Mouse (Mus musculus) liver, embryonic 11.5 days (tissue): ENCODE data around the gene Gm6588. TPM values are rescaled to one million over a fixed set of nuclear protein-coding genes. Genes with fewer than 3 reads are reported as not detected.

ENCODE experiments used
- ATAC-seq: fragments of 200-750 bp; cut with Nextera tagmentation; replicated peaks from 2 replicates; pipeline ENCODE4 v1.8.0; 2017; ENCODE audit warnings: moderate number of reproducible peaks, mild to moderate bottlenecking, moderate TSS enrichment, moderate library complexity; ENCODE audit not compliant: low FRiP score
- DNase-seq: peaks from one replicate; pipeline ENCODE4 v3.0.0-alpha.2; 2017; ENCODE audit warnings: low spot score
- H3K27ac ChIP-seq: fragments of 300-500 bp; sonication (generic); 2 replicates; pipeline ENCODE4 v1.5.1; 2014; ENCODE audit warnings: mild to moderate bottlenecking, low read depth, low read length, control low read depth
- H3K27me3 ChIP-seq: fragments of 300-500 bp; sonication (generic); replicated peaks from 2 replicates; pipeline ENCODE4 v1.6.1; 2014; ENCODE audit warnings: low read length, mixed read lengths; ENCODE audit not compliant: control insufficient read depth, insufficient read depth
- H3K36me3 ChIP-seq: fragments of 300-500 bp; sonication (generic); 2 replicates; pipeline ENCODE4 v1.6.1; 2014; ENCODE audit warnings: mild to moderate bottlenecking, low read length, moderate library complexity, mixed read lengths; ENCODE audit not compliant: control insufficient read depth, insufficient read depth
- H3K4me1 ChIP-seq: fragments of 300-500 bp; sonication (generic); replicated peaks from 2 replicates; pipeline ENCODE4 v1.6.1; 2014; ENCODE audit warnings: low read length, mixed read lengths; ENCODE audit not compliant: control insufficient read depth, insufficient read depth
- H3K4me2 ChIP-seq: fragments of 300-500 bp; sonication (generic); 2 replicates; pipeline ENCODE4 v1.6.1; 2014; ENCODE audit warnings: mild to moderate bottlenecking, control low read depth, moderate library complexity
- H3K4me3 ChIP-seq: fragments of 300-500 bp; sonication (generic); 2 replicates; pipeline ENCODE4 v1.5.1; 2014; ENCODE audit warnings: low read depth, low read length, control low read depth
- H3K9ac ChIP-seq: fragments of 300-500 bp; sonication (generic); 2 replicates; pipeline ENCODE4 v1.6.1; 2014; ENCODE audit warnings: low read depth, low read length, control low read depth
- H3K9me3 ChIP-seq: fragments of 300-500 bp; sonication (generic); 2 replicates; pipeline ENCODE4 v1.6.1; 2016; ENCODE audit warnings: low read length, inconsistent platforms, mixed read lengths; ENCODE audit not compliant: control insufficient read depth
- WGBS: fragments of 180-500 bp; shearing (Covaris S2); extraction: QIAGEN DNeasy Blood & Tissue Kit; methylation state at CpG from one replicate; pipeline ENCODE4 v1.1.7; 2014; 5-methylcytosine and 5-hydroxymethylcytosine counted together
- polyA plus RNA-seq: library from polyadenylated mRNA; unstranded; fragments of >200 nt; fragmentation: Nextera tagmentation; extraction: Ambion mirVana; gene quantifications from 2 replicates; pipeline ENCODE4 v1.2.1, GENCODE M21; 2014

The Gm6588 gene
- polyA plus RNA-seq, 1 experiment from 2014 or later: not detected

GRCm38 (mm10) chr5:112453088-112453487 is 3.9 kb downstream of the Gm6588 start:
- H3K9me3 ChIP-seq: no peaks in the 10 kb centered on the region
- H3K4me2 ChIP-seq: no peak overlapping the region
- peaks cover 7% of the 10 kb centered on the region; the same call in 1 of the 2 replicates for H3K27me3 ChIP-seq
- H3K4me1 ChIP-seq: no peaks in the 10 kb centered on the region
- no peak overlapping the region for H3K27ac ChIP-seq
- WGBS: 41% methylated on average over 9 of the region's 9 CpGs
- H3K4me3 ChIP-seq: no peak overlapping the region
- no peaks in the 10 kb centered on the region for H3K36me3 ChIP-seq
- no peak for DNase-seq
- ATAC-seq: no peak
- no peak overlapping the region for H3K9ac ChIP-seq

GRCm38 (mm10) chr5:112454966-112455555 is 5.8 kb downstream of the Gm6588 start:
- no peak overlapping the region for H3K4me2 ChIP-seq
- no peak overlapping the region for H3K4me3 ChIP-seq
- H3K27ac ChIP-seq: no peak overlapping the region
- no peaks in the 10 kb centered on the region for H3K4me1 ChIP-seq
- no peaks in the 10 kb centered on the region for H3K36me3 ChIP-seq
- peaks cover 4% of the 10 kb centered on the region; the same call in 1 of the 2 replicates for H3K27me3 ChIP-seq
- H3K9me3 ChIP-seq: no peaks in the 10 kb centered on the region
- WGBS: 57% methylated on average over 12 of the region's 12 CpGs
- no peak for DNase-seq
- no peak overlapping the region for H3K9ac ChIP-seq
- no peak for ATAC-seq

GRCm38 (mm10) chr5:112459903-112460302 is 10.7 kb downstream of the Gm6588 start:
- DNase-seq: no peak
- Histone ChIP-seq H3K9me3 (no peaks in the 10 kb centered on the region), H3K9ac (no peak overlapping the region), H3K4me1 (no peaks in the 10 kb centered on the region), H3K36me3 (no peaks in the 10 kb centered on the region), H3K4me2 (no peak overlapping the region), H3K27ac (no peak overlapping the region), H3K4me3 (no peak overlapping the region), H3K27me3 (peaks cover 2% of the 10 kb centered on the region; the same call in 1 of the 2 replicates)
- 77% methylated on average over 3 of the region's 3 CpGs for WGBS
- ATAC-seq: no peak

- ATAC-seq (no peak), DNase-seq (no peak)
- no peak overlapping the region for H3K4me3 ChIP-seq
- H3K27ac ChIP-seq: no peak overlapping the region
- H3K27me3 ChIP-seq: no peaks in the 10 kb centered on the region
- H3K4me1 ChIP-seq: no peaks in the 10 kb centered on the region
- no peaks in the 10 kb centered on the region for H3K9me3 ChIP-seq
- no peak overlapping the region for H3K4me2 ChIP-seq
- no peaks in the 10 kb centered on the region for H3K36me3 ChIP-seq
- no peak overlapping the region for H3K9ac ChIP-seq
- 76% methylated on average over 6 of the region's 6 CpGs for WGBS
These were observed 17.1 kb downstream of the Gm6588 start for GRCm38 (mm10) chr5:112466331-112466730.

- no peak for DNase-seq
- H3K36me3 ChIP-seq: no peaks in the 10 kb centered on the region
- H3K9me3 ChIP-seq: no peaks in the 10 kb centered on the region
- H3K4me1 ChIP-seq: no peaks in the 10 kb centered on the region
- no peak overlapping the region for H3K9ac ChIP-seq
- no peak overlapping the region for H3K27ac ChIP-seq
- no peak overlapping the region for H3K4me2 ChIP-seq
- no peak overlapping the region for H3K4me3 ChIP-seq
- no peak; the same call in 1 of the 2 replicates for ATAC-seq
- WGBS: 63% methylated on average over 4 of the region's 4 CpGs
- H3K27me3 ChIP-seq: no peaks in the 10 kb centered on the region
These were observed 19.9 kb downstream of the Gm6588 start for GRCm38 (mm10) chr5:112468986-112469581.

GRCm38 (mm10) chr5:112470144-112470543 is 20.9 kb downstream of the Gm6588 start:
- WGBS: 70% methylated on average over 6 of the region's 6 CpGs
- H3K9me3 ChIP-seq: no peaks in the 10 kb centered on the region
- no peak for ATAC-seq
- H3K9ac ChIP-seq: no peak overlapping the region
- H3K27ac ChIP-seq: no peak overlapping the region
- no peak for DNase-seq
- H3K36me3 ChIP-seq: no peaks in the 10 kb centered on the region
- H3K4me2 ChIP-seq: no peak overlapping the region
- H3K27me3 ChIP-seq: no peaks in the 10 kb centered on the region
- H3K4me3 ChIP-seq: no peak overlapping the region
- no peaks in the 10 kb centered on the region for H3K4me1 ChIP-seq

- H3K36me3 ChIP-seq: no peaks in the 10 kb centered on the region
- DNase-seq (no peak), ATAC-seq (no peak)
- no peaks in the 10 kb centered on the region for H3K4me1 ChIP-seq
- H3K4me2 ChIP-seq: no peak overlapping the region
- no peaks in the 10 kb centered on the region; the same call in 1 of the 2 replicates for H3K27me3 ChIP-seq
- H3K4me3 ChIP-seq: no peak overlapping the region
- H3K27ac ChIP-seq: no peak overlapping the region
- H3K9me3 ChIP-seq: no peaks in the 10 kb centered on the region
- no peak overlapping the region for H3K9ac ChIP-seq
- WGBS: 39% methylated on average over 6 of the region's 6 CpGs
These were observed 24.2 kb downstream of the Gm6588 start for GRCm38 (mm10) chr5:112473453-112473852.

GRCm38 (mm10) chr5:112481946-112482410 is 32.8 kb downstream of the Gm6588 start:
- peaks cover 12% of the 10 kb centered on the region for H3K27me3 ChIP-seq
- H3K36me3 ChIP-seq: no peaks in the 10 kb centered on the region
- H3K4me3 ChIP-seq: no peak overlapping the region
- H3K4me1 ChIP-seq: no peaks in the 10 kb centered on the region; the same call in 1 of the 2 replicates
- DNase-seq (no peak), ATAC-seq (no peak)
- no peak overlapping the region for H3K9ac ChIP-seq
- WGBS: 37% methylated on average over 19 of the region's 19 CpGs
- H3K27ac ChIP-seq: no peak overlapping the region
- no peaks in the 10 kb centered on the region for H3K9me3 ChIP-seq
- no peak overlapping the region for H3K4me2 ChIP-seq

- Histone ChIP-seq H3K9me3 (no peaks in the 10 kb centered on the region), H3K27me3 (peaks cover 12% of the 10 kb centered on the region)
- WGBS: 65% methylated on average over 13 of the region's 13 CpGs
These were observed 33.3 kb downstream of the Gm6588 start for GRCm38 (mm10) chr5:112482551-112482950.

More at GRCm38 (mm10) chr5:112482551-112482950, 33.3 kb downstream of the Gm6588 start:
- H3K4me1 ChIP-seq: no peaks in the 10 kb centered on the region; the same call in none of the 2 replicates
- DNase-seq: no peak
- no peak overlapping the region for H3K9ac ChIP-seq
- no peak for ATAC-seq
- H3K36me3 ChIP-seq: no peaks in the 10 kb centered on the region
- H3K27ac ChIP-seq: no peak overlapping the region
- no peak overlapping the region for H3K4me3 ChIP-seq
- H3K4me2 ChIP-seq: no peak overlapping the region
